Mouse (Mus musculus) layer of hippocampus, postnatal 36 days (tissue): ENCODE measurements around the gene Clk3. TPM values are rescaled to one million over a fixed set of nuclear protein-coding genes. Genes with fewer than 3 reads are reported as not detected.
"Not testable (repeated sequence)": the region's sequence is repeated elsewhere in the genome, so short reads cannot be mapped to it uniquely, and the experiment has no call there.

ENCODE experiments used
- DNase-seq, 2 experiments: peaks; one replicate each; pipeline ENCODE4 v3.0.0; 2022
- total RNA-seq, 2 experiments: library from RNA; stranded (reverse); gene quantifications; 2 replicates each; pipeline ENCODE4 v1.2.3; 2021

Gene Clk3
- total RNA-seq, 2 experiments from 2014 or later = 81.0 to 81.9 TPM

- peak; percentile 55 to 58 for DNase-seq
These were observed 42.3 kb downstream of the Clk3 start for GRCm38 (mm10) chr9:57723315-57723715.

- no peak for DNase-seq
These were observed 43.3 kb downstream of the Clk3 start for GRCm38 (mm10) chr9:57722371-57722770.

GRCm38 (mm10) chr9:57720736-57721135 lies 44.9 kb downstream of the Clk3 start:
- no peak for DNase-seq

GRCm38 (mm10) chr9:57718408-57718807 lies 47.3 kb downstream of the Clk3 start:
- DNase-seq = no peak

- DNase-seq = no peak
These were observed 53.5 kb downstream of the Clk3 start for GRCm38 (mm10) chr9:57712194-57712593.

- DNase-seq = not testable (repeated sequence)
These were observed 55.4 kb downstream of the Clk3 start for GRCm38 (mm10) chr9:57710214-57710613.

GRCm38 (mm10) chr9:57708720-57709274 lies 56.9 kb downstream of the Clk3 start:
- DNase-seq = peak; percentile 35 to 39

GRCm38 (mm10) chr9:57708068-57708719 lies 57.5 kb downstream of the Clk3 start, which contains the start of gene Edc3:
TSS of gene Edc3 (plus strand) at chr9:57708540.
- peak; percentile 82 to 85 for DNase-seq

GRCm38 (mm10) chr9:57706496-57706895 lies 59.2 kb downstream of the Clk3 start:
- DNase-seq = no peak

Other genes starting within 250 kb of the Clk3 start
- 100 to 1,000 TPM; 387 to 406 TPM for gene Cox5a, start 244.6 kb downstream of the Clk3 start, total RNA-seq
- gene Fam219b, start 228.3 kb downstream of the Clk3 start, total RNA-seq = 10 to 100 TPM; 18.7 to 19.2 TPM
- 10 to 100 TPM; 65.9 to 66.3 TPM for gene Mpi, start 213.1 kb downstream of the Clk3 start, total RNA-seq
- gene Scamp2, start 204.9 kb downstream of the Clk3 start, total RNA-seq = 10 to 100 TPM; 24.6 to 25.5 TPM
- 10 to 100 TPM; 23.0 to 31.3 TPM for gene Ulk3, start 176.4 kb downstream of the Clk3 start, total RNA-seq
- 1 to 10 TPM; 3.6 to 3.7 TPM for gene Cplx3, start 159.6 kb downstream of the Clk3 start, total RNA-seq
- not detected for gene Lman1l, start 145.1 kb downstream of the Clk3 start, total RNA-seq
- gene Csk, start 112.2 kb downstream of the Clk3 start, total RNA-seq = 10 to 100 TPM; 35.2 to 41.8 TPM
- not detected for gene Cyp1a2, start 82.2 kb downstream of the Clk3 start, total RNA-seq
- under 1 TPM; 0.12 to 0.15 TPM for gene Cyp1a1, start 77.9 kb downstream of the Clk3 start, total RNA-seq
- 10 to 100 TPM; 15.5 to 15.6 TPM for gene Edc3, start 57.3 kb downstream of the Clk3 start, total RNA-seq
- gene Arid3b, start 70.9 kb upstream of the Clk3 start, total RNA-seq = 1 to 10 TPM; 6.0 to 6.1 TPM
- 100 to 1,000 TPM in 1 of 2 experiments, 10 to 100 TPM in 1; 94.3 to 102 TPM for gene Ubl7, start 145.1 kb upstream of the Clk3 start, total RNA-seq
- 10 to 100 TPM; 87.3 to 90.3 TPM for gene Sema7a, start 174.3 kb upstream of the Clk3 start, total RNA-seq
- 1 to 10 TPM; 1.5 to 2.0 TPM for gene Cyp11a1, start 240.6 kb upstream of the Clk3 start, total RNA-seq